Mouse (Mus musculus) ES-Bruce4 (cell line): ENCODE data around the gene Lcn2. TPM values are rescaled to one million over a fixed set of nuclear protein-coding genes. Genes with fewer than 3 reads are reported as not detected.
A peak's percentile ranks its signal among the peaks of the same experiment; 100 is the strongest.

Source experiments
- H3K27ac ChIP-seq: 2 replicates; pipeline ENCODE4 v1.5.1; 2012; ENCODE audit warnings: low read length, inconsistent platforms; ENCODE audit not compliant: insufficient read depth
- H3K27me3 ChIP-seq: 2 replicates; pipeline ENCODE4 v1.6.1; 2012; ENCODE audit warnings: mild to moderate bottlenecking, low read length, inconsistent platforms; ENCODE audit not compliant: control insufficient read depth, poor library complexity, insufficient read depth, severe bottlenecking
- H3K36me3 ChIP-seq: 2 replicates; pipeline ENCODE4 v1.6.1; 2012; ENCODE audit warnings: inconsistent platforms, mild to moderate bottlenecking, low read length, moderate library complexity; ENCODE audit not compliant: control insufficient read depth, poor library complexity, insufficient read depth, severe bottlenecking
- H3K4me1 ChIP-seq: one replicate; pipeline ENCODE4 v1.8.1; 2011; ENCODE audit warnings: low read length; ENCODE audit not compliant: control insufficient read depth, insufficient read depth
- H3K4me3 ChIP-seq: 2 replicates; pipeline ENCODE4 v1.5.1; 2011; ENCODE audit warnings: low read depth, mild to moderate bottlenecking, low read length
- H3K9ac ChIP-seq: 2 replicates; pipeline ENCODE4 v1.6.1; 2012; ENCODE audit warnings: low read depth, mild to moderate bottlenecking, inconsistent platforms; ENCODE audit not compliant: poor library complexity, severe bottlenecking
- H3K9me3 ChIP-seq: replicated peaks from 2 replicates; pipeline ENCODE4 v1.6.1; 2012; ENCODE audit warnings: mild to moderate bottlenecking, low read length, inconsistent platforms; ENCODE audit not compliant: control insufficient read depth, poor library complexity, insufficient read depth, severe bottlenecking
- CTCF ChIP-seq: IDR thresholded peaks from one replicate; pipeline ENCODE4 v1.8.1; 2011; ENCODE audit warnings: low read depth, low read length
- EP300 ChIP-seq: IDR thresholded peaks from 2 replicates; pipeline ENCODE4 v1.6.1; 2011; ENCODE audit warnings: low read depth, low read length; ENCODE audit not compliant: insufficient read depth
- POLR2A ChIP-seq: IDR thresholded peaks from one replicate; pipeline ENCODE4 v1.8.1; 2011; ENCODE audit warnings: low read length; ENCODE audit not compliant: insufficient read depth
- polyA plus RNA-seq: library from polyadenylated mRNA; stranded (reverse); fragments of >200 nt; gene quantifications from 2 replicates; pipeline ENCODE4 v1.2.4, GENCODE M21; 2011; ENCODE audit warnings: low read depth; ENCODE audit not compliant: missing spikeins, insufficient read depth, insufficient read length

The Lcn2 gene
- polyA plus RNA-seq, 1 experiment, result not detected

- TF ChIP-seq EP300 (no peak), CTCF (no peak), POLR2A (no peak)
- no peak overlapping the region for H3K9ac ChIP-seq
Measured at GRCm38 (mm10) chr2:32392063-32392462, 4.0 kb upstream of the Lcn2 start.

GRCm38 (mm10) chr2:32390871-32391270, 2.8 kb upstream of the Lcn2 start:
- H3K27ac ChIP-seq, result no peak overlapping the region

More at GRCm38 (mm10) chr2:32392063-32392462, 4.0 kb upstream of the Lcn2 start:
- no peak overlapping the region for H3K4me3 ChIP-seq
- H3K36me3 ChIP-seq, result no peaks in the 10 kb centered on the region
- no peak overlapping the region for H3K27ac ChIP-seq
- H3K9me3 ChIP-seq, result no peaks in the 10 kb centered on the region; the same call in 1 of the 2 replicates
- H3K4me1 ChIP-seq, result no peaks in the 10 kb centered on the region
- no peaks in the 10 kb centered on the region for H3K27me3 ChIP-seq

GRCm38 (mm10) chr2:32389157-32389556, 1.1 kb upstream of the Lcn2 start:
- Histone ChIP-seq H3K36me3 (no peaks in the 10 kb centered on the region), H3K4me3 (no peak overlapping the region), H3K27ac (no peak overlapping the region), H3K9ac (no peak overlapping the region), H3K27me3 (no peaks in the 10 kb centered on the region), H3K9me3 (no peaks in the 10 kb centered on the region; the same call in 1 of the 2 replicates), H3K4me1 (no peaks in the 10 kb centered on the region)
- TF ChIP-seq POLR2A, result no peak

More at GRCm38 (mm10) chr2:32390871-32391270, 2.8 kb upstream of the Lcn2 start:
- Histone ChIP-seq H3K9ac (no peak overlapping the region), H3K9me3 (no peaks in the 10 kb centered on the region; the same call in 1 of the 2 replicates), H3K36me3 (no peaks in the 10 kb centered on the region), H3K4me3 (no peak overlapping the region), H3K4me1 (no peaks in the 10 kb centered on the region), H3K27me3 (no peaks in the 10 kb centered on the region)
- TF ChIP-seq POLR2A (no peak), EP300 (0 out of 2 replicates have a peak, but pooled peaks have one; percentile 32), CTCF (no peak)

GRCm38 (mm10) chr2:32382689-32383088, 5.4 kb downstream of the Lcn2 start:
- no peaks in the 10 kb centered on the region for H3K36me3 ChIP-seq
- H3K9ac ChIP-seq, result no peak overlapping the region
- H3K9me3 ChIP-seq, result no peaks in the 10 kb centered on the region
- H3K27ac ChIP-seq, result no peak overlapping the region
- H3K27me3 ChIP-seq, result no peaks in the 10 kb centered on the region
- H3K4me1 ChIP-seq, result no peaks in the 10 kb centered on the region
- H3K4me3 ChIP-seq, result no peak overlapping the region
- TF ChIP-seq CTCF, result no peak
- no peak for TF ChIP-seq EP300
- TF ChIP-seq POLR2A, result no peak

GRCm38 (mm10) chr2:32381775-32382223, 6.3 kb downstream of the Lcn2 start, which contains the start of gene 1110008P14Rik:
Gene 1110008P14Rik (minus strand): TSS chr2:32381938.
- TF ChIP-seq EP300 (no peak), CTCF (no peak), POLR2A (no peak)
- Histone ChIP-seq H3K9me3 (no peaks in the 10 kb centered on the region), H3K36me3 (no peaks in the 10 kb centered on the region), H3K4me3 (peak within 1 kb of the TSS; percentile 79), H3K4me1 (no peaks in the 10 kb centered on the region), H3K27me3 (no peaks in the 10 kb centered on the region), H3K9ac (peak within 1 kb of the TSS; percentile 57), H3K27ac (no peak within 1 kb of the TSS)

GRCm38 (mm10) chr2:32381141-32381774, 6.8 kb downstream of the Lcn2 start:
- TF ChIP-seq EP300 (no peak), POLR2A (no peak), CTCF (no peak)
- Histone ChIP-seq H3K4me3 (peak overlapping the region; percentile 79), H3K9ac (peak overlapping the region; percentile 57), H3K4me1 (no peaks in the 10 kb centered on the region), H3K27ac (no peak overlapping the region), H3K27me3 (no peaks in the 10 kb centered on the region), H3K9me3 (no peaks in the 10 kb centered on the region), H3K36me3 (no peaks in the 10 kb centered on the region)
